Mouse (Mus musculus) heart, postnatal 36 days (tissue): ENCODE data around the gene Prickle4. TPM values are rescaled to one million over a fixed set of nuclear protein-coding genes. Genes with fewer than 3 reads are reported as not detected.

Experiments
- DNase-seq, 2 experiments: peaks; one replicate each; pipeline ENCODE4 v3.0.0; 2021 to 2022
- intact Hi-C: fragments of 180-260 bp; cut with DNase I; formaldehyde crosslinking; loops from one replicate; pipeline ENCODE4 v1.15.1; 2025
- total RNA-seq, 2 experiments: library from RNA; stranded (reverse); gene quantifications; 2 replicates each; pipeline ENCODE4 v1.2.3; 2021

Prickle4 gene
- total RNA-seq, 2 experiments from 2014 or later: 2.1 to 4.8 TPM

DNA sequence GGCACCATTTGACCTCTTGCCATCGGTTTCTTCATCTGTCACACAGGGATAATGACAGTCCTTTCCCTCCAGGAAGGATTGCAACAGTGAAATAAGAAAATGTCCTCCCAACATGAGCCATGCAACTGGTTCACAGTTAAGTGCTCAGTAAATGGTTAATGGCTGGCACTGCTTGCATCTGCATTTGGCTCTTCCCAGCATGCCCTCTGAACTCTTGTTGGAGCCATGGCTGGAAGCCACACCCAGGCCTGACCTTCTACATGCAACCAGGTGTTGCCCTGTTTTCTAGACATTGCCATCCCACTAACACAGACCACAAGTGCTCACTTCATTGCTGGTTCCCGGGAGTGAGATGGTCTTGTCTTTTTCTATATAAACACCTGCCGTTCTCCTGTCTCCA, 13.4 kb upstream of the Prickle4 start:
- no peak for DNase-seq
- intact Hi-C loops: no loop called here

DNA sequence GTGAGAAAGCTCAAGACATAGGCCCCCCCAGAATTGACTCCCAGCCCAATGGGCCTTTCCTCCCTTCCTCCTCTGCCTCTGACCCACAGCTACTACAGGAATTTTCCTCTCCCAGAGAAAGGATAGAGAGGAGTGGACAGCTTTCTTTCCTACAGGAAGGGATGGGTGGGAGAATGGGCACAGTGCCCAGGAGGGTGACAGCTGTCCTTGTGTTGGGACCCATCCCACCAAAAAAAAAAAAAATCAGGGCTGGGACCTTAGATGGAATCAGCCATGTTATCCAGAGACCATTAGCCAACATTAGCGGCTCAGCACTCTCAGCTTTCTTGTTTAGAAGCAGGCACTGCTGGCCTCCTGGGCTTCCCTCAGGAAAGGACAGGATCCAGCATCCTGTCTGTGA, 11.7 kb upstream of the Prickle4 start:
- intact Hi-C loops: no loop called here
- DNase-seq: no peak

DNA sequence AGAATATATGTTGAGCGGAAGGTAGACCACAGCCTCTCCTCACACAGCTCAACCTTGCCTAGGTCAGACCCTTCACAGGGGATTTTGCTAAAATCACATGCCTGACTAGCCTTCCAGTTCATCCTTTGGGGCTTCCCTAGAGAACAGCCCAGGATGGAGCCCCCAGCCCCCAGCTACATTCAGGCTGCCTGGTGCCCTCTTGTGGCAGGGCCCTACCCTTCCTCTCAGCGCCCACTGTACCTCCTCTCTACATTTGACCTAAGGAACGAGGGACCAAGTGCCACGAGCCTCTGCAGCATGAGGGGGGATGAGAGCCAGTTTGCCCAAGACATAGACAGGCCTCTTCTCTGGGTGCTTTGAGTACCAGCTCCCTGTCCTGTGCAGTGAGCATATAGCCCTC, 10.2 kb upstream of the Prickle4 start:
- DNase-seq: no peak
- intact Hi-C loops: no loop called here

DNA sequence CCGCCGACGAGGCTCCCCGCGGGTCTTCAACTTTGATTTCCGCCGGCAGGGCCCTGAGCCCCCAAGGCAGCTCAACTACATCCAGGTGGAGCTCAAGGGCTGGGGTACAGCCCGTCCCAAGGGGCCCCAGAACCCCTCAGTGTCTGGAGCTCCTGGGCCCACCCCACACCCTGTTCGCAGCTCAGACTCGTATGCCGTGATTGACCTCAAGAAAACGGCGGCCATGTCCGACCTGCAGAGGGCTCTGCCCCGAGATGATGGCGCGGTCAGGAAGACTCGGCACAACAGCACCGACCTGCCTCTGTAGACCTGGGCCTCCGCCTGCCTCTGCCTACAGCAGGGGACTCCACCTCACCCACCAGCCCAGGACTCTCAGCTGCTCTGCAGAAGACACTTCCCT, 9.0 kb upstream of the Prickle4 start:
- intact Hi-C loops: no loop called here
- DNase-seq: no peak

DNA sequence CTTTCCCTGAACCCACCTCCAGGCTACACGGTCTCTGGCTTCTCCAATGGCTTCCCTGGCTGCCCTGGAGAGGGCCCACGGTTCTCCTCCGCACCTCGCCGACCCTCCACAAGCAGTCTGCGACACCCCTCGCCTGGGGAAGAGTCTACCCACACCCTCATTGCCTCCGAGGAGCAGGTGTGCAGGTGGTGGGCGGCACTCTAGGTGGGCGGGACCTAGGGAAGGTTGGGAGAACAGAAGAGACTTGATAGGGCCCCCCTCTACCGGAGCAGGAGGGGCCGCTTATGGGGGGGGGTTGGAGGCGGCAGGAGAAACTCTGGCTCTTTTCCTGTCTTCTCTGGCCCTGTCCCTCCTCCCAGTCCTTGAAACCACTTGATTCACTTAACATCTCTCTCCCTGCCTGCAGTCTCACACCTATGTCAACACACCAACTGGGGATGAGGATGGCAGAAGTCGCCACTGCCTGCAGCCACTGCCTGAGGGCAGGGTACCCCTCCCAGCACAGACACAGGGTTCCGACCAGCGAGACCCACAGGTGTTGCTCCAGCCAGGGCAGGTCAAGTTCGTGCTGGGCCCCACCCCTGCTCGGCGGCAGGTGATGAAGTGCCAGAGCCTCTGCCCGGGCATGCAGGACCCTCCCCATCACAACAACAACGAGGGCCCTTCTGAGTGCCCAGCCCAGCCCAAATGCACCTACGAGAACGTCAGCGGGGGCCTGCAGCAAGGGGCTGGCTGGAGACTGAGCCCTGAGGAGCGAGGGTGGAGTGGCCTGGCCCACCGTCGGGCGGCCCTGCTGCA, 8.2 kb upstream of the Prickle4 start:
- no peak for DNase-seq
- intact Hi-C loops: no loop called here

DNA sequence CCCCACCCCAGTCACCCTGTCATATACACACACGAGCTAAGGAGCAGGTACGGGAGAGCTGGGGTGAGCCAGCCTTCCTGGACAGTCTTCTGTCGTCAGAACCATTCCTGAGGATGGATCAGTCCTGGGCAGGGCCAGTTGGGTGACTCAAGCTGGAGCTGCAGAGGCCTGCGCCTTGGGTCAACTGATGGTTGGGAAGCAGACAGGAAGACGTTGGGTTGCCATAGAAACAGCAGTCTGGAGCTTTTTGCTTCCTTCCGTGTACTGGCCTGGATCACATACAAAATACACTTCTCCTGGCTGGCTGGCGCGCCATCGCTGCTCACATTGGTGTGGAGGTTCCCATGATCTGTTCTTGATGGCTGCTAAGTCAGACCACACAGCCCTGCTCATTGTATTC, 7.3 kb upstream of the Prickle4 start:
- intact Hi-C loops: no loop called here
- no peak for DNase-seq

DNA sequence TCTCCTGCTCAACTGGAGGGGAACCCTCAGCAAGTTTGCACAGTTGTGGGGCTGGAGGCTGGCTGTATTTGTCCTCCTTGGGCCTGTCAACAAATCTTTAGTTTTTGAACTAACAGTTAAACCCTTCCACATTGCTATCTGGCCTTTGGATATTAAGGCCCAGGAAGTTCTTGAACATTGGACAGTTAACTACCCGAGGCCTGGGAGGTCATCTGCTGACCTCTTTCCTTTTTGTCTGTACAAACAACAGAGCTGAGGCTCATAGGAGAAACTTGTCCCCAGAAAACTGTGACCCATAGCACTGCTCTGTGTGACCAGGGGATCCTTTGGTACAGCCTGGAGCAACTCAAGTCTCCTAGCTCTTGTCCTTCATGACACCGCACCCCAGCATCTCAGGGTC, 4.5 kb upstream of the Prickle4 start:
- DNase-seq: no peak

DNA sequence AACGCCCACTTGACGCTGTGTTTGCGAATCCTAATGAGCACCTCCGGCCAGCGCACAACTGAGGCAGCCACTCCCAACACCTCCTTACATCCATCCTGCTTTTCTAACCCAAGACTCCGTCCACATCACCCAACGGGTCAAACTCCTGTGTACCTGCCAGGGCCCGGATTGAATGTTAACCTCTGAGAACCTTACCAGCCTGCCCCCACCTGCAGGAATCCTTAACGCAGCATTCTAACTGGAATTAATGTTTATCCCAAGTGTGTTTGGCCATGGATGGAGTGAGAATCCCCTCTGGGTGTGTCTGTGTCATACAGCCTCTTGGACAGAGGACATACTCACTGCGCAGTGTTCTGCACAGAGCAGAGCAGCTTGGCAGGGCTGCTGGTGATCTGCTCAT, 3.6 kb upstream of the Prickle4 start:
- intact Hi-C loops: no loop called here
- no peak for DNase-seq

More for the DNA sequence above, 4.5 kb upstream of the Prickle4 start:
- intact Hi-C loops: no loop called here

DNA sequence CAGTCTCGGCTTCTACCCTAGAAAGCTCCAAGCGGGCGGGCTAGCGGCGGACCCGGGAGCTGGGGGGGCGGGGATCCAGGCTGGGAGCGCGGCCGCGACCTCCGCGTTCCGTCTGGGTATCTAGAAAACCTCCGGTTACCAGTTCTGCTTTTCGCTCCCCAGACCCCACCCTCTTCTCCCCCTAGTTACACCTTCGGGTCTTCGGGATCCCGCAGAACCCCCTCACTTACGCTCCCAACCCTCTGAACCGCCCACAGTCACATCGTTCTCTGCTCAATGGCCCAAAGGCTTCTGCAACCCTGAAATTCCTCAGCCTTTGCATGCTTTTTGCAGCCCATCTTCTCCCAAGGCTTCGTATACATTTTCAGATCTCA, 788 bp upstream of the Prickle4 start:
- DNase-seq: no peak
- intact Hi-C loops: no loop called here

DNA sequence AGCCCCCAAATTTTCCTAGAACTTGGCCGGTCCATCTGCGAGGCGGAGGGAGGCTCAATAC, 264 bp downstream of the Prickle4 start, which contains the start of gene Gm21981:
TSS of gene Gm21981 (minus strand) at position 14 of the 61 bp plus-strand sequence.
- DNase-seq: no peak
- intact Hi-C loops: loop anchor here (5.0 kb wide), 1 partner anchor 322 kb away; no protein-coding TSS in a partner anchor

DNA sequence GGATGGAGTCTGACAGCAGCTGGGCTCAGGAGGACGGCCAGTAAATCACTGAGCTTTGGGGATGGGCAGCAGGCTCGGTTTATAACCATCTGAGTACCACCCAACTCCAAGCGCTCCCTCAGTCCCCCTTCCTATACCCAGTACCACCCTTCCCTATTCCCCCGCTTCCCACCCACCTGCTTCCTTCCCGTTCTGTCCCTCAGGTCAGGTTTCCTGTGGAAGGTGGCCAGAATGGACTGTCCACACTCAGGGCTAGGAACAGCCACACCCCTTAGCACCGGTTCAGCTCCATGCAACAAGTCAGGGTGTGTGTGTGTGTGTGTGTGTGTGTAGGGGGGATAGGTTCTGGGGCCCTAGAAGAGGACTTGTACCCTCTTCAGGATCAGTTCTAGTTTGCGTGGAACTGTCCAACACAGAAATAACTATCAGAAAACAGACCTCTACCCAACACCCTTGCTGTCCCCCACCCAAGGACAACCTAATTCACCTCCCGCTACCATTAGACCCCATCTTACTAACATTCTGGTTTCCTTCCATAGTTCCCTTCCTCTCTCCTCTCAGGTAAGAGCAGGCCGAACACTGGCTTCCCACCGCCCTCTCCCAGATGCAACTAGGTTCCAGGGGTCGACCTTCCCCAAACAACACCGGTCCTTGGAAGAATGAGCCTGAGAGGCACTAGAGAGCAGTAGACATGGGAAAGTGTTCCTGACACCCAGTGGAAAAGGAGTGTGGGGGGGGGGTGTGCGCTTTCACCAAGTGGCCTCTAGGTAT, 680 bp downstream of the Prickle4 start:
- intact Hi-C loops: loop anchor here (5.0 kb wide), 1 partner anchor 322 kb away; no protein-coding TSS in a partner anchor
- DNase-seq: peak; percentile 44 to 51

DNA sequence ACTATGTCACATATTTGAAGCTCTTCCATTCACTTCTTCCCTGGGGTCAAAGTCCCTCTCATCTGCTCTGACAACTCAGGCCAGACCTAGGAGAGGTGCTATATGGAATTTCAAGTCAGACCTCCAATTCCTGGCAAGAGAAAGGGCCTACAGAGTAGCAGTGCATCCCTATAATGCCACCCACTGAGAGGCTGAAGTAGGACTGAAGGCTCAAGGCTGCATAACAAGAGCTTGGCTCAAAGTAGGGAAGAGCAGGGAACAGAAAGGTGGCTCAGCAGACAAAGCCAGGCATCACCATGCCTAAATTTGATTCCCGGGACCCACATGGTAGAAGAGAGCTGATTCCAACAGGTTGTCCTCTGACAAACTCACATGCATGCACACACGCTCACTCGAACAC, 2.9 kb downstream of the Prickle4 start:
- DNase-seq: no peak
- intact Hi-C loops: loop anchor here (5.0 kb wide), 1 partner anchor 319 kb away; no protein-coding TSS in a partner anchor

DNA sequence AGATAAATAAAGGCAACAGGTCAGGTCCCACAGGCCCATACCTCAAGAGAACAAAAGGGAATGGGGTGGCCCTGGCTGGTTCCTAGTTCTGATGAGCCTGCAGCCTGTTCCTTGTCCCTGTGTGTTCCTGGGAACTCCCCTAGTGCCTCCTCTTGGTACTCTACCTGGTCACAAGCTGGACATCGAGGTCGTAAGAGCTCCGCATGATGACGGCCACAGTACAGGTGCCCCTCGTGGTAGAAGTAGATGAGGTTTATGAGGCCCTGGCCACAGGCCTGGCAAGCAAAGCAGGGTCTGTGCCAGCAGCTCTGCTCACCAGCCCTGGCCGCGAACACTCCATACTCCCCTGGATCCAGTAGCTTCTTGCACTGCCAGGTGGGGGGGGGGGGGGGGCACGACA, 4.6 kb downstream of the Prickle4 start:
- DNase-seq: no peak
- intact Hi-C loops: loop anchor here (2.0 to 5.0 kb wide), 2 partner anchors 61 to 318 kb away; no protein-coding TSS in a partner anchor

DNA sequence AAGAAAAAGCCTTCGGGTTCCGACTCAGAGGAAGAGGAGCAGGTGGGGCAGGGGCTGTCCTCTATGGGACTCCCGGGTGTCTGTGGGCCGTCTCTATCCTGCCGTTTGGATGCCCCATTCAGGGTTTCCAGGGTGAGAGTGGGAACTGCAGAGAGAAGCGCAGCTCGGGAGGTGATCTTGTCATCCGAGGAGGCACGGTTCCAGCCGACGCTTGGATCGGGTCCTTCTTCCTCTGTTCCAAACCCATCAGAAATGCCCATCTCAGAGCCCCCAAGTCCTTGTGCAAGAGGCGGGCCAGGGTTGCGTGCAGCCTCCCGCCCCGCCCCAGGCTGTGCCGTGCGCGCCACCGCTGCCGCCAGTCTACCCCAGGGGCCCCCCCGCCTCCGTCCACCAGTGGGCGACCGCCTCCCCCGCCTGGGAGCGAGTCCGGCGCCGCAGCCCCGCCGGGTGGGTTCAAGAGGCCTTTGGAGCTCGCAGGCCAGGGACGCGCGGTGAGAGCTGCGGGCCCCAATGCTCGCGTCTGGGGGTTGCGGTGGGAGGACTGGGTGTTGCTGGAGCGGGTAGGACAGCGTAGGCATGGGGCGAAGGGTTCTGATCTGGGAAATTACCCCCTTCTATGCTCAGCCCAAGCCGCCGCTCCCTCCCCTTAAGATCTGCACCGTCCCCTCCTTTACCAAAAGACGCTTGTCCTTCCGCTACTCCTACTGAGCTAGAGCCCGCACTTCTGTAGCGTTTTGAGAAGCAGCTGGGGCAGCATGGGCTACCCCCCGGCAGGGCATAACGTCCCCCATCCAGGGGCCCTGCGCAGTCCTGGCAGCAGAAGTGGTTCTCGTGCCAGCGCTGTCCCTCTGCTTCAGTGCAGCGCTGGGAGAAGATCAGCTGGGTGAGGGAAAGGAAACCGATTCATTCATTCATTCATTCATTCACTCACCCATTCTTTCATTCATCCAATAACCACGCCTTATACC, 5.6 kb downstream of the Prickle4 start, which contains the start of gene Frs3:
TSS of gene Frs3 (plus strand) at position 423 of the 968 bp plus-strand sequence.
- intact Hi-C loops: loop anchor here (2.0 kb wide), 1 partner anchor 60 kb away; no protein-coding TSS in a partner anchor
- DNase-seq: peak; percentile 58 to 66

DNA sequence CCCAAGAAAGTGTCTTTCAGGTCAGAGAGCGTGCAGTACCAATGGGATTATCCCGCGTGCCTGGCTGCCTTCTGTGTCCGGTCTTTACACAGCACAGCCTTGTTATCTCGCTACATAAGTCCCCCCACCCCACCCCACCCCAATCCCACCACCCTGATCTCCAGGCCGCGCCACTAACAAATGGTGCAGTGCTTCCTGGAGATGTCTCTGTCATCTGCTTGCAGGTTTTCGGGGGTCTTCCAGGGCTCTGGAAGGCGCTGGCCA, 6.3 kb downstream of the Prickle4 start, which contains the start of gene Tomm6:
TSS of gene Tomm6 (minus strand) at position 43 of the 264 bp plus-strand sequence.
- intact Hi-C loops: loop anchor here (2.0 kb wide), 1 partner anchor 59 kb away; no protein-coding TSS in a partner anchor
- DNase-seq: no peak

DNA sequence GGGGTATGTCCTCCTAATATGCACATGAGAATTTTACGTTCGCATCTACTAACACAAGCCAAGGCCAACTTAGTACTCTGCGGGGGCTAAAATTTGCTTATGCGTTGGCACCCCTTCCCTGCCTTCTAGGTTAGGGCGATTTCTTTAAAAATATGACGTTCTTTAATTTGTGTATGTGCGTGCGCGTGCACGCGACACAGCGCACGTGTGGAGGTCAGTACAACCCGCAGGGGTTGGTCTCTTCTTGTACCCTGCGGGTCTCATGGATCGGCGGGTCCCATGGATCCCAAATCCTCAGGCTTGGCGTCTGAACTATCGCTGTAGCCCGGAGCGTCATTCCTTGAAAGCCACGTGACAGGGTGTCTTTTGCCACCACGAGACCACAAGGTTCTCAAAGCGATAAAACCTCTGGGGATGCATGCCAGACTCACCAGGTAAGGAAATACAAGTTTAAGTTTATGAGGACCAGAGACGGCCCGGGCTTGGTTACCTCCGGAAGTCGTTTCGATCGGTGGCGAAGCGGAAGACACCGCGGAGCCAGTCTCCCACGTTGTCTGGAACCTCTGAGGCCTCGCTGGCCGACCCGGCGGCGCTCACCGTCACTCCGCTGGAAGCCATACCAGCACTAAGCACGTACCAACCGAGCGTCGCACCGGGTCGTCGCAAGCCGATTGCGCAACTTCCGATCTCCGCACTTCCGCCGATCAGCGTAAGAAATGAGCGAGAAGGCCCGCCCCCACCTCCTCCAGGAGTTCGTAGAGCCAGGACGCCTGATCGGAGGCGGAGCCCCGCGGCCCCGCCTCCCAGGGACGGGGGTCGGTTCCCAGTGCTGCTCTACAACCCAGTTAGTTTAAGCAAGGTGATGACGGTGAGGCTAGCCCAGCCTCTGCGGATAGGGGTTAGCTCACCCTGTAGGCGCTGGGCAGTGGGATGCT, 6.9 kb downstream of the Prickle4 start:
- DNase-seq: peak; percentile 92 to 94
- intact Hi-C loops: loop anchor here (2.0 kb wide), 1 partner anchor 59 kb away; no protein-coding TSS in a partner anchor

DNA sequence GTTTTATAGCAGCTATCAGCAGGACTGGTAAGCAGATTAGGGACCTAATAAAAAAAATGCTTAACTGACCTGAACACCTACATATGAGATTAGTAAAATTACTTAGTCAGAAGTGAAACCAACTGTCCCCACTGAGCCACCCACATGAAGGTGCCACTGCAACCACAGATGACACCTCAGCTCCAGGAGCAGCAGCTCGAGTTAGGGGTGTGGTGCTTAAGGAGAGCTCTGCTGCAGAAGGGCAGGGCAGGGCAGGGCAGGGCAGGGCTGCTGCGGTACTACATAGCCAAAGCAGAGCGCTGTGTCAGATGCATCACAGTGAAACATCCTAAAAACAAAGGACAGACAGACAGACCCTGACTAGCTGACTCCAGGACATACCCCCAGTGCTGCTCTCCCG, 11.7 kb downstream of the Prickle4 start:
- DNase-seq: no peak
- intact Hi-C loops: no loop called here

DNA sequence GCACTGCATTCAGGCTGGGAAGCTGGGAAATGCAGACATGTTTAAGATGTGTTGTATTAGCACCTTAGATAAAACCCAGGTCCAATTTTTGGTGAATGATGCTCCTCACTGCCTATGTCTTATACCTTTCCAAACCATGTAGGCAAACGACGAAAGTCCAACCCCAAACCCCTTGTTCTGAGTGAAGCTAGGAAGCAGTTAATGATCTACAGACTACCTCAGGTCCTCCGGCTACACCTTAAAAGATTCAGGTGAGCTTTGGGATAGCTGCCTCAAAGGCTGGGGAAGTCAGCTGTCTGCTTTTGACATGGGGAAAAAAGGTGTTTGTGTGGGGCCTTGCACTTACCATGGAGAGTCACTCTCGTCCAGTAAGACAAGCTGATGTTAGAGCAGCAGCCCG, 15.8 kb downstream of the Prickle4 start:
- intact Hi-C loops: loop anchor here (10.0 kb wide), 1 partner anchor 164 kb away; no protein-coding TSS in a partner anchor
- DNase-seq: no peak

DNA sequence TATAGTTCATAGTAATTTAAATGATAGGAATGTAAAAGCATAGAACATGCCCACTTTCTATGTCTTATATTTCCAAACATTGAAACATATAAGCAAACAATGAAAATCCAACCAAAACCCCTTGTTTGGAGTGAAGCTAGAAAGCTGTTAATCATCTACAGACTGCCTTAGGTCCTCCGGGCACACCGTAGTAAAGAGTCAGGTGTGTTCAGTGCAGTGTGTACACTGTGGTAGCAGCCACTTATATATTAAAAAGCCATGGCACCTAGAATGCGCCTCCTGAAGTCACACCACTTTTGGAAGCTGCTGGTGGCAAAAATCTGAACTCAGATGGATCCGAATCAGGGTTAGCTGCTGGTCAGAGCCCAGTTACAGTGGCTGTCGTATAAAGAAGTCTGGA, 16.3 kb downstream of the Prickle4 start:
- DNase-seq: no peak
- intact Hi-C loops: loop anchor here (10.0 kb wide), 1 partner anchor 163 kb away; no protein-coding TSS in a partner anchor

DNA sequence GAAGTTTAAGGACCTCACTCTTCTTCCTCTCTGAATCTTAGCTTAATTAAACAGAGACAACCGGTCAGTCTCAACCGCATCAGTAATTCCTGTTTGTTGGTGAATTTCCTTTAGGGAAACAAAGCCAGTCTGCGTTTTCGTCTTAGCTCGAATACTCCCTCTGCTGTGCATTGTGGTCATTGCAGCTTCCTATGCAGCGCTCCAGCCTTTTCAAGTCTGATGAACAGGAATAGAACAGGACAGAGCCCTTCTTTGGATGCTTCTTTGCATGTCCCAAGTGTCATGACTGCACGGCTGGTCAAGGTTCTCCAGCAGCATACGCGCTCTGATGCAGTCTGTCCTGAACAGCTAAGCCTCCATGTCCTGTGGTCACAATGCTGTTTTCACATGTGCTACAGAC, 18.0 kb downstream of the Prickle4 start:
- intact Hi-C loops: loop anchor here (1.0 to 10.0 kb wide), 4 partner anchors 30 to 203 kb away; no protein-coding TSS in a partner anchor
- peak; percentile 74 to 83 for DNase-seq
